Mouse (Mus musculus) hindbrain, embryonic 13.5 days (tissue): ENCODE measurements around the gene Cd24a. TPM values are rescaled to one million over a fixed set of nuclear protein-coding genes. Genes with fewer than 3 reads are reported as not detected.
A peak's percentile ranks its signal among the peaks of the same experiment; 100 is the strongest.

Experiments used
- ATAC-seq: fragments of 200-750 bp; cut with Nextera tagmentation; 2 replicates; pipeline ENCODE4 v1.8.0; 2017; ENCODE audit warnings: moderate TSS enrichment; ENCODE audit not compliant: low FRiP score
- H3K27ac ChIP-seq: fragments of 300-500 bp; sonication (generic); 2 replicates; pipeline ENCODE4 v1.5.1; 2015; ENCODE audit warnings: inconsistent platforms, mild to moderate bottlenecking, moderate library complexity
- H3K27me3 ChIP-seq: fragments of 300-500 bp; sonication (generic); 2 replicates; pipeline ENCODE4 v1.6.1; 2015; ENCODE audit warnings: mild to moderate bottlenecking, inconsistent platforms
- H3K36me3 ChIP-seq: fragments of 300-500 bp; sonication (generic); 2 replicates; pipeline ENCODE4 v1.6.1; 2015; ENCODE audit warnings: mild to moderate bottlenecking, inconsistent platforms
- H3K4me1 ChIP-seq: fragments of 300-500 bp; sonication (generic); replicated peaks from 2 replicates; pipeline ENCODE4 v1.6.1; 2015; ENCODE audit warnings: inconsistent platforms
- H3K4me2 ChIP-seq: fragments of 300-500 bp; sonication (generic); 2 replicates; pipeline ENCODE4 v1.6.1; 2015; ENCODE audit warnings: inconsistent platforms, mild to moderate bottlenecking, moderate library complexity
- H3K4me3 ChIP-seq: fragments of 300-500 bp; sonication (generic); 2 replicates; pipeline ENCODE4 v1.5.1; 2015; ENCODE audit warnings: mild to moderate bottlenecking, inconsistent platforms
- H3K9ac ChIP-seq: fragments of 300-500 bp; sonication (generic); 2 replicates; pipeline ENCODE4 v1.6.1; 2015; ENCODE audit warnings: mild to moderate bottlenecking, inconsistent platforms
- H3K9me3 ChIP-seq: fragments of 300-500 bp; sonication (generic); 2 replicates; pipeline ENCODE4 v1.6.1; 2016; ENCODE audit warnings: inconsistent platforms
- WGBS: fragments of 180-500 bp; shearing (Covaris S2); methylation state at CpG from one replicate; pipeline ENCODE4 v1.1.7; 2015; 5-methylcytosine and 5-hydroxymethylcytosine counted together
- polyA plus RNA-seq: library from polyadenylated mRNA; unstranded; fragments of >200 nt; fragmentation: Nextera tagmentation; extraction: Ambion mirVana; gene quantifications from 2 replicates; pipeline ENCODE4 v1.2.1, GENCODE M21; 2015

Gene Cd24a
- polyA plus RNA-seq, 1 experiment from 2014 or later = 1,012 TPM

- Histone ChIP-seq H3K27ac (no peak overlapping the region), H3K27me3 (no peaks in the 10 kb centered on the region), H3K4me3 (no peak overlapping the region), H3K36me3 (no peaks in the 10 kb centered on the region), H3K9me3 (no peaks in the 10 kb centered on the region), H3K4me2 (no peak overlapping the region), H3K4me1 (no peaks in the 10 kb centered on the region), H3K9ac (no peak overlapping the region)
- no peak for ATAC-seq
- WGBS = 86% methylated on average over 5 of the region's 5 CpGs
These were observed 31.4 kb downstream of the Cd24a start for GRCm38 (mm10) chr10:43609507-43609906.

GRCm38 (mm10) chr10:43609958-43610357 is 31.9 kb downstream of the Cd24a start:
- Histone ChIP-seq H3K9me3 (no peaks in the 10 kb centered on the region), H3K27me3 (no peaks in the 10 kb centered on the region), H3K36me3 (no peaks in the 10 kb centered on the region), H3K4me1 (no peaks in the 10 kb centered on the region), H3K27ac (no peak overlapping the region), H3K4me2 (no peak overlapping the region), H3K4me3 (no peak overlapping the region), H3K9ac (no peak overlapping the region)
- WGBS = 81% methylated on average over 2 of the region's 2 CpGs
- no peak for ATAC-seq

GRCm38 (mm10) chr10:43611081-43611480 is 33.0 kb downstream of the Cd24a start:
- H3K4me1 ChIP-seq = no peaks in the 10 kb centered on the region

GRCm38 (mm10) chr10:43619059-43619531 is 41.0 kb downstream of the Cd24a start:
- H3K9ac ChIP-seq = 0 out of 2 replicates have a peak overlapping the region, but pooled peaks have one; percentile 49
- H3K4me3 ChIP-seq = no peak overlapping the region
- peak overlapping the region; percentile 31 for H3K4me2 ChIP-seq
- H3K4me1 ChIP-seq = peaks cover 28% of the 10 kb centered on the region
- peak overlapping the region; percentile 91 for H3K27ac ChIP-seq
- H3K9me3 ChIP-seq = no peaks in the 10 kb centered on the region
- WGBS = 1% methylated on average over 6 of the region's 6 CpGs
- no peaks in the 10 kb centered on the region for H3K36me3 ChIP-seq
- ATAC-seq = peak; percentile 80
- H3K27me3 ChIP-seq = no peaks in the 10 kb centered on the region

More at GRCm38 (mm10) chr10:43611081-43611480, 33.0 kb downstream of the Cd24a start:
- Histone ChIP-seq H3K4me3 (no peak overlapping the region), H3K27me3 (no peaks in the 10 kb centered on the region), H3K9ac (no peak overlapping the region), H3K27ac (no peak overlapping the region), H3K9me3 (no peaks in the 10 kb centered on the region), H3K36me3 (no peaks in the 10 kb centered on the region), H3K4me2 (no peak overlapping the region)
- ATAC-seq = no peak

GRCm38 (mm10) chr10:43619939-43620338 is 41.9 kb downstream of the Cd24a start:
- Histone ChIP-seq H3K9me3 (no peaks in the 10 kb centered on the region), H3K4me2 (no peak overlapping the region), H3K4me3 (no peak overlapping the region), H3K27me3 (no peaks in the 10 kb centered on the region), H3K27ac (peak overlapping the region; percentile 91), H3K4me1 (peaks cover 30% of the 10 kb centered on the region), H3K36me3 (no peaks in the 10 kb centered on the region), H3K9ac (no peak overlapping the region)
- WGBS = 94% methylated on average over 2 of the region's 2 CpGs
- ATAC-seq = no peak

- 96% methylated on average over 8 of the region's 8 CpGs for WGBS
These were observed 45.4 kb downstream of the Cd24a start for GRCm38 (mm10) chr10:43623510-43623909.

GRCm38 (mm10) chr10:43624362-43624761 is 46.3 kb downstream of the Cd24a start:
- Histone ChIP-seq H3K27ac (no peak overlapping the region), H3K4me1 (peaks cover 23% of the 10 kb centered on the region), H3K4me3 (no peak overlapping the region), H3K27me3 (no peaks in the 10 kb centered on the region), H3K9ac (no peak overlapping the region), H3K4me2 (no peak overlapping the region), H3K9me3 (no peaks in the 10 kb centered on the region), H3K36me3 (no peaks in the 10 kb centered on the region)
- 74% methylated on average over 5 of the region's 5 CpGs for WGBS
- ATAC-seq = no peak

More at GRCm38 (mm10) chr10:43623510-43623909, 45.4 kb downstream of the Cd24a start:
- H3K4me2 ChIP-seq = no peak overlapping the region
- peaks cover 31% of the 10 kb centered on the region for H3K4me1 ChIP-seq
- no peak overlapping the region for H3K4me3 ChIP-seq
- H3K27me3 ChIP-seq = no peaks in the 10 kb centered on the region
- no peaks in the 10 kb centered on the region for H3K9me3 ChIP-seq
- no peak for ATAC-seq
- no peak overlapping the region for H3K27ac ChIP-seq
- H3K9ac ChIP-seq = no peak overlapping the region
- H3K36me3 ChIP-seq = no peaks in the 10 kb centered on the region

GRCm38 (mm10) chr10:43624791-43625398 is 46.8 kb downstream of the Cd24a start:
- Histone ChIP-seq H3K36me3 (no peaks in the 10 kb centered on the region), H3K9me3 (no peaks in the 10 kb centered on the region), H3K27me3 (no peaks in the 10 kb centered on the region), H3K4me3 (no peak overlapping the region), H3K4me2 (no peak overlapping the region), H3K27ac (no peak overlapping the region), H3K4me1 (peaks cover 17% of the 10 kb centered on the region), H3K9ac (no peak overlapping the region)
- no peak for ATAC-seq
- 62% methylated on average over 2 of the region's 2 CpGs for WGBS

GRCm38 (mm10) chr10:43625578-43625977 is 47.5 kb downstream of the Cd24a start:
- Histone ChIP-seq H3K9me3 (no peaks in the 10 kb centered on the region), H3K4me3 (no peak overlapping the region), H3K27ac (0 out of 2 replicates have a peak overlapping the region, but pooled peaks have one; percentile 25), H3K4me1 (peaks cover 16% of the 10 kb centered on the region), H3K27me3 (no peaks in the 10 kb centered on the region), H3K36me3 (no peaks in the 10 kb centered on the region), H3K4me2 (no peak overlapping the region), H3K9ac (no peak overlapping the region)
- WGBS = 65% methylated on average over 2 of the region's 2 CpGs
- ATAC-seq = no peak; the same call in 1 of the 2 replicates

- ATAC-seq = no peak
- WGBS = 81% methylated on average over 5 of the region's 5 CpGs
- no peak overlapping the region for H3K4me3 ChIP-seq
- H3K4me1 ChIP-seq = peaks cover 8% of the 10 kb centered on the region; the same call in 1 of the 2 replicates
- no peaks in the 10 kb centered on the region for H3K36me3 ChIP-seq
- H3K9ac ChIP-seq = no peak overlapping the region
- H3K27me3 ChIP-seq = no peaks in the 10 kb centered on the region
- no peak overlapping the region for H3K27ac ChIP-seq
- H3K9me3 ChIP-seq = no peaks in the 10 kb centered on the region
- no peak overlapping the region for H3K4me2 ChIP-seq
These were observed 51.1 kb downstream of the Cd24a start for GRCm38 (mm10) chr10:43629216-43629615.

- H3K4me3 ChIP-seq = no peak overlapping the region
- H3K27me3 ChIP-seq = no peaks in the 10 kb centered on the region
- H3K4me1 ChIP-seq = peaks cover 7% of the 10 kb centered on the region
- H3K9me3 ChIP-seq = no peaks in the 10 kb centered on the region
- H3K36me3 ChIP-seq = no peaks in the 10 kb centered on the region
- H3K27ac ChIP-seq = no peak overlapping the region
- H3K4me2 ChIP-seq = no peak overlapping the region
- no peak overlapping the region for H3K9ac ChIP-seq
- ATAC-seq = no peak
These were observed 51.8 kb downstream of the Cd24a start for GRCm38 (mm10) chr10:43629857-43630256.

GRCm38 (mm10) chr10:43630634-43631033 is 52.5 kb downstream of the Cd24a start:
- H3K27ac ChIP-seq = no peak overlapping the region
- no peaks in the 10 kb centered on the region for H3K27me3 ChIP-seq
- no peak overlapping the region for H3K9ac ChIP-seq
- no peaks in the 10 kb centered on the region for H3K36me3 ChIP-seq
- H3K9me3 ChIP-seq = no peaks in the 10 kb centered on the region
- no peak overlapping the region for H3K4me2 ChIP-seq
- no peak overlapping the region for H3K4me3 ChIP-seq
- ATAC-seq = no peak
- peaks cover 3% of the 10 kb centered on the region for H3K4me1 ChIP-seq
- WGBS = 80% methylated on average over 4 of the region's 4 CpGs

- H3K4me3 ChIP-seq = no peak overlapping the region
- no peaks in the 10 kb centered on the region for H3K27me3 ChIP-seq
- ATAC-seq = peak; percentile 54; the same call in 1 of the 2 replicates
- no peak overlapping the region for H3K9ac ChIP-seq
- no peaks in the 10 kb centered on the region for H3K36me3 ChIP-seq
- no peak overlapping the region for H3K4me2 ChIP-seq
- no peak overlapping the region for H3K27ac ChIP-seq
- H3K4me1 ChIP-seq = peaks cover 3% of the 10 kb centered on the region
- no peaks in the 10 kb centered on the region for H3K9me3 ChIP-seq
These were observed 53.0 kb downstream of the Cd24a start for GRCm38 (mm10) chr10:43631049-43631448.
